Mouse (Mus musculus) kidney, embryonic 14.5 days (tissue): Measurements from ENCODE around the gene Tmem196. TPM values are rescaled to one million over a fixed set of nuclear protein-coding genes. Genes with fewer than 3 reads are reported as not detected.
A peak's percentile ranks its signal among the peaks of the same experiment; 100 is the strongest.
"Not testable (repeated sequence)": the region's sequence is repeated elsewhere in the genome, so short reads cannot be mapped to it uniquely, and the experiment has no call there.

Experiments
- ATAC-seq: fragments of 200-750 bp; cut with Nextera tagmentation; 2 replicates; pipeline ENCODE4 v1.8.0; 2017; ENCODE audit warnings: moderate number of reproducible peaks, mild to moderate bottlenecking, moderate TSS enrichment, moderate library complexity; ENCODE audit not compliant: low FRiP score, low TSS enrichment
- H3K27ac ChIP-seq: fragments of 300-500 bp; sonication (generic); 2 replicates; pipeline ENCODE4 v1.5.1; 2014; ENCODE audit warnings: low read depth, mild to moderate bottlenecking, low read length, moderate library complexity, mixed read lengths
- H3K27me3 ChIP-seq: fragments of 300-500 bp; sonication (generic); 2 replicates; pipeline ENCODE4 v1.6.1; 2014; ENCODE audit warnings: mild to moderate bottlenecking, low read length; ENCODE audit not compliant: control insufficient read depth, insufficient read depth
- H3K36me3 ChIP-seq: fragments of 300-500 bp; sonication (generic); 2 replicates; pipeline ENCODE4 v1.6.1; 2014; ENCODE audit warnings: low read length, mixed read lengths; ENCODE audit not compliant: control insufficient read depth, insufficient read depth
- H3K4me1 ChIP-seq: fragments of 300-500 bp; sonication (generic); 2 replicates; pipeline ENCODE4 v1.6.1; 2014; ENCODE audit warnings: low read length, mixed read lengths; ENCODE audit not compliant: control insufficient read depth, insufficient read depth
- H3K4me2 ChIP-seq: fragments of 300-500 bp; sonication (generic); replicated peaks from 2 replicates; pipeline ENCODE4 v1.6.1; 2014; ENCODE audit warnings: low read depth, mild to moderate bottlenecking, low read length
- H3K4me3 ChIP-seq: fragments of 300-500 bp; sonication (generic); 2 replicates; pipeline ENCODE4 v1.5.1; 2014; ENCODE audit warnings: mild to moderate bottlenecking, low read length
- H3K9ac ChIP-seq: fragments of 300-500 bp; sonication (generic); 2 replicates; pipeline ENCODE4 v1.6.1; 2014; ENCODE audit warnings: low read depth, mild to moderate bottlenecking, low read length, moderate library complexity
- H3K9me3 ChIP-seq: fragments of 300-500 bp; sonication (generic); 2 replicates; pipeline ENCODE4 v1.6.1; 2016; ENCODE audit warnings: low read length; ENCODE audit not compliant: control insufficient read depth
- WGBS: fragments of 180-500 bp; shearing (Covaris S2); extraction: QIAGEN DNeasy Blood & Tissue Kit; methylation state at CpG from one replicate; pipeline ENCODE4 v1.1.7; 2014; 5-methylcytosine and 5-hydroxymethylcytosine counted together
- polyA plus RNA-seq: library from polyadenylated mRNA; unstranded; fragments of >200 nt; fragmentation: Nextera tagmentation; extraction: Ambion mirVana; gene quantifications from 2 replicates; pipeline ENCODE4 v1.2.1, GENCODE M21; 2014

Gene Tmem196
- polyA plus RNA-seq, 1 experiment from 2014 or later: 0.70 TPM

DNA sequence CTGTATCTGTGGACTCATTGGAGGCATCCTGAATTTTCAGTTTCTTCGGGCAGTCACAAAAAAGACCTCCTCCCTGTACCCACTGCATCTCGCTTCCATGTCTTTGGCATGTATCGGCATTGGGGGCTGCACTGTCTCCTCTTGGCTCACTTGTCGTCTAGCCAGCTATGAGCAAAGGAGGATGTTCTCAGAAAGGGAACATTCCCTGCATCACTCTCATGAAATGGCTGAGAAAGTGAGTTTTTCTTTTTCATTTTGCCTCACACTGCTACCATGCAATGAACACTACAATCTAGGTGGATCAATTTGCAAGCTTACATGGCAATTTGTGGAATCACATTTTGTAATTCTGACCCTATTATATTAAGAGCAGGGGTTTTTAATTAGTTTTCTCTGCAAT lies 69.1 kb downstream of the Tmem196 start:
- WGBS: 88% methylated on average over 4 of the region's 4 CpGs
- Histone ChIP-seq H3K9me3 (no peaks in the 10 kb centered on the region), H3K4me1 (no peaks in the 10 kb centered on the region), H3K27ac (no peak overlapping the region), H3K9ac (no peak overlapping the region), H3K36me3 (no peaks in the 10 kb centered on the region), H3K27me3 (no peaks in the 10 kb centered on the region), H3K4me3 (no peak overlapping the region), H3K4me2 (no peak overlapping the region)
- ATAC-seq: no peak

DNA sequence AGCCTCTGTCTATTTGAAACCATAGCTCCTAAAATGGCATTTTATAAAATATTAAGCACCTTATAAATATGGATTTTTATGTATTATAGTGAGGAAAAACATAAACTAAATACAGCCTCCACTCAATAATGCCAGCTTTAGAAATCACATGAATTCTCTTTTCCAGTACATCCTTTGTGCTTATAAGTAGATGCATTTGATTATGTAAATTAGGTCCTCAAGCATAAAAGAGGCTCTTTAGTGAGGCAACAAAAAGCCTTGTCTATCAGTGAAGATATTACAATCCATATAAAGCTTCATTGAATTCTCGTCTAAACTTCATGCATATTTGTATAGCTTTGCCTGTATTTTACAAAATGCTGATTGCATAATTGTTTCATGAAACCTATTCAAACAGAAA lies 69.6 kb downstream of the Tmem196 start:
- Histone ChIP-seq H3K27ac (no peak overlapping the region), H3K4me3 (no peak overlapping the region), H3K4me2 (no peak overlapping the region), H3K27me3 (no peaks in the 10 kb centered on the region), H3K36me3 (no peaks in the 10 kb centered on the region), H3K9ac (no peak overlapping the region), H3K9me3 (no peaks in the 10 kb centered on the region), H3K4me1 (no peaks in the 10 kb centered on the region)
- no peak for ATAC-seq
- 83% methylated on average over 1 of the region's 1 CpGs for WGBS

DNA sequence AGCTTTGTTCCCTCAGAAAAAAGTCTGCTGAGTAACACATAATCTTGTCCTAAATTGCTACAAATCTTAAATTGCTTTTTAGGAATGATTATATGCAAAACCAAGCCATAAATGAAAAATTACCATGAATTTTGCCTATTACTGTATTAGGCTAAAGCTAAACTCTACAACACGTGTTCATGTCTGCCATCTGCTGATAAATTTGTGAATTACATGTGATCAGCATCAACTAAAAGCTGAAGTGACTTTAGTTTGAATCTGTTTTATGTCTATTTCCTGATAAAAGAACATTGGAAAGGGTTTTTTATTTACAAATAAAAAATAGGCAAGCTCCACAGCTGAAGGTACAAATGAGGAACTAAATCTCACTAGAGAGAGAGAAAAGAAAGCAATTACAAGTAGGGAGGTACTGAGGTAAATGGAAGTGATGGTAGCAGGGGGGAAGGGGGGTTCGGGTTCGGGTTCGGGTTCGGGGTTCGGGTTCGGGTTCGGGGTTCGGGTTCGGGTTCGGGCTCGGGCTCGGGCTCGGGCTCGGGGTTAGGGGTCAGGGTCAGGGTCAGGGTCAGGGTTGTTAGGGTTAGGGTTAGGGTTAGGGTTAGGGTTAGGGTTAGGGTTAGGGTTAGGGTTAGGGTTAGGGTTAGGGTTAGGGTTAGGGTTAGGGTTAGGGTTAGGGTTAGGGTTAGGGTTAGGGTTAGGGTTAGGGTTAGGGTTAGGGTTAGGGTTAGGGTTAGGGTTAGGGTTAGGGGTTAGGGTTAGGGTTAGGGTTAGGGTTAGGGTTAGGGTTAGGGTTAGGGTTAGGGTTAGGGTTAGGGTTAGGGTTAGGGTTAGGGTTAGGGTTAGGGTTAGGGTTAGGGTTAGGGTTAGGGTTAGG lies 82.7 kb downstream of the Tmem196 start:
- ATAC-seq: 0 out of 2 replicates have a peak, but pooled peaks have one; percentile 55
- H3K9ac ChIP-seq, H3K4me1 ChIP-seq, H3K36me3 ChIP-seq, H3K27me3 ChIP-seq, H3K9me3 ChIP-seq, H3K4me2 ChIP-seq, H3K4me3 ChIP-seq, H3K27ac ChIP-seq: not testable (repeated sequence)
- 88% methylated on average over 15 of the region's 15 CpGs for WGBS
